Mouse (Mus musculus) adrenal gland, adult 8-10 months (tissue): ENCODE measurements around the gene AC124108.1. TPM values are rescaled to one million over a fixed set of nuclear protein-coding genes. Genes with fewer than 3 reads are reported as not detected.
"Not testable (repeated sequence)": the region's sequence is repeated elsewhere in the genome, so short reads cannot be mapped to it uniquely, and the experiment has no call there.

Source experiments
- DNase-seq: peaks from one replicate; pipeline ENCODE4 v3.0.0; 2022
- total RNA-seq, 4 experiments: library from RNA; stranded (reverse); gene quantifications; 2 replicates each; pipeline ENCODE4 v1.2.4; 2022

Gene AC124108.1
- under 1 TPM; 0.10 to 0.17 (median 0.14) TPM for total RNA-seq

GRCm38 (mm10) chr1:132191093-132191785, at the start of gene AC124108.1, which contains the start of gene Lemd1:
AC124108.1 (plus strand) TSS chr1:132191457.
Lemd1 (plus strand) TSS chr1:132191431.
- no peak for DNase-seq

- no peak for DNase-seq
These were observed 49.5 kb upstream of the AC124108.1 start for GRCm38 (mm10) chr1:132141753-132142152.

GRCm38 (mm10) chr1:132143079-132143478, 48.2 kb upstream of the AC124108.1 start:
- no peak for DNase-seq

GRCm38 (mm10) chr1:132143730-132144129, 47.5 kb upstream of the AC124108.1 start:
- no peak for DNase-seq

GRCm38 (mm10) chr1:132144223-132144622, 47.0 kb upstream of the AC124108.1 start:
- no peak for DNase-seq

- DNase-seq: no peak
These were observed 46.4 kb upstream of the AC124108.1 start for GRCm38 (mm10) chr1:132144837-132145236.

- DNase-seq: no peak
These were observed 45.1 kb upstream of the AC124108.1 start for GRCm38 (mm10) chr1:132145973-132146685.

- no peak for DNase-seq
These were observed 41.8 kb upstream of the AC124108.1 start for GRCm38 (mm10) chr1:132149410-132149809.

- no peak for DNase-seq
These were observed 41.1 kb upstream of the AC124108.1 start for GRCm38 (mm10) chr1:132150171-132150570.

- no peak for DNase-seq
These were observed 40.2 kb upstream of the AC124108.1 start for GRCm38 (mm10) chr1:132150817-132151601.

- no peak for DNase-seq
These were observed 39.3 kb upstream of the AC124108.1 start for GRCm38 (mm10) chr1:132151908-132152307.

GRCm38 (mm10) chr1:132153086-132153690, 38.1 kb upstream of the AC124108.1 start:
- DNase-seq: no peak

- DNase-seq: no peak
These were observed 37.6 kb upstream of the AC124108.1 start for GRCm38 (mm10) chr1:132153691-132154090.

GRCm38 (mm10) chr1:132155737-132156136, 35.5 kb upstream of the AC124108.1 start:
- peak; percentile 64 for DNase-seq

- peak; percentile 67 for DNase-seq
These were observed 34.1 kb upstream of the AC124108.1 start for GRCm38 (mm10) chr1:132157016-132157781.

- DNase-seq: no peak
These were observed 33.4 kb upstream of the AC124108.1 start for GRCm38 (mm10) chr1:132157808-132158207.

- no peak for DNase-seq
These were observed 32.5 kb upstream of the AC124108.1 start for GRCm38 (mm10) chr1:132158741-132159140.

- DNase-seq: no peak
These were observed 31.6 kb upstream of the AC124108.1 start for GRCm38 (mm10) chr1:132159681-132160080.

- DNase-seq: no peak
These were observed 29.9 kb upstream of the AC124108.1 start for GRCm38 (mm10) chr1:132161211-132161880.

- not testable (repeated sequence) for DNase-seq
These were observed 28.6 kb upstream of the AC124108.1 start for GRCm38 (mm10) chr1:132162618-132163017.
